Mouse (Mus musculus) forebrain, embryonic 16.5 days (tissue): ENCODE data around the gene Lmo4. TPM values are rescaled to one million over a fixed set of nuclear protein-coding genes. Genes with fewer than 3 reads are reported as not detected.

Experiments used
- ATAC-seq: fragments of 200-750 bp; cut with Nextera tagmentation; 2 replicates; pipeline ENCODE4 v1.8.0; 2017; ENCODE audit warnings: mild to moderate bottlenecking, moderate library complexity
- H3K27ac ChIP-seq: fragments of 300-500 bp; sonication (generic); 2 replicates; pipeline ENCODE4 v1.5.1; 2014; ENCODE audit warnings: low read length, control low read depth
- H3K27me3 ChIP-seq: fragments of 300-500 bp; sonication (generic); replicated peaks from 2 replicates; pipeline ENCODE4 v1.6.1; 2014; ENCODE audit warnings: low read length; ENCODE audit not compliant: control insufficient read depth, insufficient read depth
- H3K36me3 ChIP-seq: fragments of 300-500 bp; sonication (generic); 2 replicates; pipeline ENCODE4 v1.6.1; 2014; ENCODE audit not compliant: control insufficient read depth, insufficient read depth
- H3K4me1 ChIP-seq: fragments of 300-500 bp; sonication (generic); replicated peaks from 2 replicates; pipeline ENCODE4 v1.6.1; 2014; ENCODE audit warnings: low read length; ENCODE audit not compliant: control insufficient read depth, insufficient read depth
- H3K4me2 ChIP-seq: fragments of 300-500 bp; sonication (generic); 2 replicates; pipeline ENCODE4 v1.6.1; 2014; ENCODE audit warnings: mild to moderate bottlenecking, low read length, control low read depth
- H3K4me3 ChIP-seq: fragments of 300-500 bp; sonication (generic); replicated peaks from 2 replicates; pipeline ENCODE4 v1.5.1; 2014; ENCODE audit warnings: mild to moderate bottlenecking, low read length, control low read depth
- H3K9ac ChIP-seq: fragments of 300-500 bp; sonication (generic); replicated peaks from 2 replicates; pipeline ENCODE4 v1.6.1; 2014; ENCODE audit warnings: low read depth, low read length, control low read depth
- H3K9me3 ChIP-seq: fragments of 300-500 bp; sonication (generic); 2 replicates; pipeline ENCODE4 v1.6.1; 2016; ENCODE audit warnings: low read length; ENCODE audit not compliant: control insufficient read depth
- WGBS: fragments of 180-500 bp; shearing (Covaris S2); extraction: QIAGEN DNeasy Blood & Tissue Kit; methylation state at CpG from one replicate; pipeline ENCODE4 v1.1.7; 2014; 5-methylcytosine and 5-hydroxymethylcytosine counted together
- polyA plus RNA-seq: library from polyadenylated mRNA; unstranded; fragments of >200 nt; fragmentation: Nextera tagmentation; extraction: Ambion mirVana; gene quantifications from 2 replicates; pipeline ENCODE4 v1.2.1, GENCODE M21; 2015

Lmo4 gene
- polyA plus RNA-seq = 163 and 186 TPM in 2 replicates

DNA sequence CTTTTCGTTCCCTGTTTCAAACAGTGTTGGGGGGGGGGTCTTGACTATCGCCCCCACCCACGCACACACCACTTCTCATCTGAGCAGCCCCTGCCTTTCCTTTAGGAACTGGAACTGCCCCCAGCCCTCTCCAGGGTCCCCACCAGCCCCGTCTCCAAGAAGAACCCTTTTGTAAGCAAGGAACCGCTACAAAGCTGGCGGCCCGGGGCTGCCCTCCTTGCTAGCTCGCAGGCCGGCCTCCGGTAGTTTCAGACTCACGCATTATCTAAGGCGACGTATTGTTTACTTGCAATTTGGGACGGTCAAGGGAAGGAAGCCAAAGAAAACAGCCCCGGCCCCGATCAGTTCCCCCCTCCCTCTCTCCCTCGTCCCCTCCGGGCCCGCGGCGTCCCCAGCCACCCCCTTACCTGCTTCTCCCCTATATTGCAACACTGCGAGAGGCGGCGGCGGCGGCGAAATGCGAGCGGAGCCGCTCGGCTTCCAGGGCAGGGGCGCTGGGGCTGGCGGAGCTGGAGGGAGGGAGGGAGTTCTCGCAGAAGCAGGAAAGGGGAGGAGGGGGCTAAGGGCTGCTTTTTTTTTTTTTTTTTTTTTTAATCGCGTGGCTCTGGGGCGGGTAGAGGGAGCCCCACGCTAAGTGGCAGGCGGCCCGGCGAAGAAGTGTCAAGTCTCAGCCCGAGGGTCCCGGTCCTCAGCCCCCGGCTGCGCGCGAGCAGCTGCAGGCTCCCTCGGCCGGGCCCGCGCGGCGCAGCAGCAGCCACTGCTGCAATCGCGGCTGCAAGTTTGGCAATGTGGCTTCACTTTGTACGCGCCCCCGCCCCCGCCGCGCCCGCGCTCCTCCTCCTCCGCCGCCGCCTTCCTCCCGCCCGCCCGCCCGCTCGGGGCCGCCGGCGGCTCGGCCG is at the start of gene Lmo4:
TSS of gene Lmo4 (minus strand) at position 808 of the 899 bp plus-strand sequence.
- peaks cover 28% of the 10 kb centered on the region for H3K4me1 ChIP-seq

DNA sequence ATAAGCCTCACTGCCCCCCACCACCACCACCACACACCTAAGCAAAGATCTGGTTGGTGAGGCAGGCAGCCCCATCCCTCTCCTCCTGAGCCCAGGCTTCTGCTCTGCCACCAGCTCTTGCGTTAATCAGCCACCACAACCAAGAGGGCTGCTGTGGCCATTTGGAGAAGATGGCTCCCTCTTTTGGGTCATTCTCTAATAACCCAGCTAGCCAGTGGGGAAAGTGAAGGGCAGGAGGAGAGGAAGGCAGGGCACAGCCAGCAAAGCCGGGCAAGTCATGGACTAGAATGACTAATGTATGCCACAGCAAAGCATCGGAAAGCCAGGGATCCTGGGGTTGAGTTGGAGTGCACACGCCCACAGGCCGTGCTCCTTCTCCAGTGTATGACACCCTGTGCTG is 49.3 kb upstream of the Lmo4 start:
- Histone ChIP-seq H3K27me3 (no peaks in the 10 kb centered on the region), H3K27ac (no peak overlapping the region), H3K9me3 (no peaks in the 10 kb centered on the region), H3K4me1 (peaks cover 10% of the 10 kb centered on the region; the same call in 1 of the 2 replicates), H3K36me3 (no peaks in the 10 kb centered on the region), H3K9ac (no peak overlapping the region), H3K4me2 (no peak overlapping the region), H3K4me3 (no peak overlapping the region)
- 90% methylated on average over 5 of the region's 5 CpGs for WGBS
- no peak for ATAC-seq

More for the DNA sequence above, at the start of gene Lmo4:
- peak within 1 kb of the TSS; percentile 83 for H3K4me3 ChIP-seq
- peak within 1 kb of the TSS; percentile 98 for H3K27ac ChIP-seq
- H3K9ac ChIP-seq = peak within 1 kb of the TSS; percentile 96
- peaks cover 6% of the 10 kb centered on the region; the same call in 1 of the 2 replicates for H3K27me3 ChIP-seq
- H3K4me2 ChIP-seq = peak within 1 kb of the TSS; percentile 88
- under 1% methylated on average over 54 of the region's 76 CpGs for WGBS
- H3K9me3 ChIP-seq = no peaks in the 10 kb centered on the region
- no peaks in the 10 kb centered on the region for H3K36me3 ChIP-seq
- peak; percentile 81 for ATAC-seq

DNA sequence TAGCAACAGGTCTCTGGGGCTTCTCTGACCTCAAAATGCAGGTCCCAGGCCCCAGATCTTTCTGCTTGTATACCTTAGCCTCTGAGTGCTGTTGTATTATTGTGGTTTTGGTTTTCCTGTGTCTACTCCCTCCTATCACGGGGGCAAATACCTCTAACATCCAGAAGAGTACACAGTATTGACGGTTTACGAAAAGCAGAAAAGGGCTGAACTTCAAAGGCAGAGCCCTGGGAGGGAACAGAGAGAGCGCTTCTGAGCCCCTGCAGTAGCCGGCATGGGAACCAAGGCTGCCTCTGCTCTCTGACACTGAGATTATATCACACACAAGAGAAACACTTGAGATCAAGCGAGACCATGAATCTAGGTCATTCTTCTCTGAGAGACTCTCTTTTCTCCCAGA is 48.0 kb upstream of the Lmo4 start:
- 77% methylated on average over 6 of the region's 6 CpGs for WGBS
- Histone ChIP-seq H3K4me3 (no peak overlapping the region), H3K9ac (no peak overlapping the region), H3K4me1 (peaks cover 10% of the 10 kb centered on the region; the same call in 1 of the 2 replicates), H3K27me3 (no peaks in the 10 kb centered on the region), H3K36me3 (no peaks in the 10 kb centered on the region), H3K9me3 (no peaks in the 10 kb centered on the region), H3K4me2 (no peak overlapping the region), H3K27ac (no peak overlapping the region)
- no peak for ATAC-seq

DNA sequence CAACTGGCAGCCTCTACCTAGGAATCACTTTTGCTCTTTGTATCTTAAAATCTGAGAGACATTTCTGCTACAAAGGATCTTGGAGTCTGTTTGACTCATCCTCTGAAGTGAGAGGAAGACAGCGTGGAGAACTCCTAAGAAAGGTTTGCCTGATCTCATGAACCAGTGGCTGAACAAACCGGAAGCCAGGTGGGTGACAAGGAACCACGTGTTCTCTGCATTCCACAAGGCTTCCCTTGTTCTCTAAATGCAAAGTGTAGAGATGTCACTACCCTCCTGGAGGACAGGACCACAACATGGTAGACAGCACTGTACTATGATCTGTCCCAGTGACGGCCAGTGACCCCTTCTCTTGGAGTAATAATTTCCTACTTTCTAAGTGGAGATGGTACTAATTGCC is 47.1 kb upstream of the Lmo4 start:
- H3K36me3 ChIP-seq = no peaks in the 10 kb centered on the region
- no peak overlapping the region for H3K9ac ChIP-seq
- no peaks in the 10 kb centered on the region for H3K27me3 ChIP-seq
- WGBS = 87% methylated on average over 4 of the region's 4 CpGs
- H3K4me2 ChIP-seq = no peak overlapping the region
- H3K4me3 ChIP-seq = no peak overlapping the region
- H3K4me1 ChIP-seq = peaks cover 3% of the 10 kb centered on the region; the same call in 1 of the 2 replicates
- H3K27ac ChIP-seq = no peak overlapping the region
- H3K9me3 ChIP-seq = no peaks in the 10 kb centered on the region
- no peak for ATAC-seq

DNA sequence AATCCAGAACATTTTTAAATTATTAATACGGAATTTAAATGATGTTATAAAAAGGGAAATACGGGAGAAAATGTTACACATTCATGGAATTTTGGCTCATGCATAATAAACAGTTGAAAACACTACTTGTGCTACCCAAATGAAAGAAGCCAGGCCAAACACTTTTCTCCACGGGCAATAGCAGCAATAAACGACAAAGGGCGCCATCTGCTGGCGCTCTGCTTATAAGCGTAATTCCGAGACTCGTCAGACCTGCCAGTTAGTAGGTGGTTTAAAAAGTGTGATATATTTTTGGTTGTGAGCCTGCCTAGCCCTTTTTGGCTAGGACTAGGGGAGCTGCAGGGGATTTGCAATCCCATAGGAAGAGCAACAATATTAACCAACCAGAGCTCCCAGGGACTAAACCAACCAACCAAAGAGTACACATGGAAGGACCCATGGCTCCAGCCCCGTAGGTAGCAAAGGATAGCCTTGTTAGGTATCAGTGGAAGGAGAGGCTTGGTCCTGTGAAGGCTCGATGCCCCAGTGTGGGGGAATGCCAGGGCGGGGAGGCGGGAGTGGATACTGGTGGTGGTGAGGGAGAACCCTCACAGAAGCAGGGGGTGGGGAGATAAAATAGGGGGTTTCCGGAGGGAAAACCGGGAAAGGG is 37.1 kb upstream of the Lmo4 start:
- no peaks in the 10 kb centered on the region for H3K27me3 ChIP-seq
- H3K36me3 ChIP-seq = no peaks in the 10 kb centered on the region
- H3K9ac ChIP-seq = no peak overlapping the region
- 27% methylated on average over 15 of the region's 15 CpGs for WGBS
- no peak overlapping the region for H3K4me2 ChIP-seq
- no peak overlapping the region for H3K27ac ChIP-seq
- peak; percentile 75 for ATAC-seq
- no peak overlapping the region for H3K4me3 ChIP-seq
- H3K4me1 ChIP-seq = no peaks in the 10 kb centered on the region
- no peaks in the 10 kb centered on the region for H3K9me3 ChIP-seq

DNA sequence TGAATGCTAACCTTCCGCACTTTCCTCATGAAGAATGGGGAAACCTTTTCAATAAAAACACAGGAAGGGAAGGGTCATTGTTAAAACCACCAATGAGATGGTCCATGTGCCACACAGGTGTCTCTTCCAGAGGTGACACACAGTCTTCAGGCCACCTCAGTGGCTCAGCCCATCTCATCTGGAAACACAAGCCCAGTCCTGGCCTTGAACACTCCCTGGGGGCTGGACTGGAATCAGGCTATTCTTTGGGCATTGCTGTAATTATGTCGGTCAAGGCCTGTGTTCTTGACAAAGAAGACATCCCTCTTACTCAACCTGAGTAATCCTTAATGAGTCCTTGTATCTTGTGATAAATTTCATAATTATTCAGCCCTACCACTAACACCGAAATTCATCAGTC is 36.1 kb upstream of the Lmo4 start:
- no peak overlapping the region for H3K27ac ChIP-seq
- H3K4me1 ChIP-seq = no peaks in the 10 kb centered on the region
- no peak overlapping the region for H3K4me2 ChIP-seq
- H3K9me3 ChIP-seq = no peaks in the 10 kb centered on the region
- 54% methylated on average over 3 of the region's 3 CpGs for WGBS
- H3K9ac ChIP-seq = no peak overlapping the region
- no peaks in the 10 kb centered on the region for H3K36me3 ChIP-seq
- H3K27me3 ChIP-seq = no peaks in the 10 kb centered on the region
- 0 out of 2 replicates have a peak, but pooled peaks have one; percentile 34 for ATAC-seq
- no peak overlapping the region for H3K4me3 ChIP-seq

DNA sequence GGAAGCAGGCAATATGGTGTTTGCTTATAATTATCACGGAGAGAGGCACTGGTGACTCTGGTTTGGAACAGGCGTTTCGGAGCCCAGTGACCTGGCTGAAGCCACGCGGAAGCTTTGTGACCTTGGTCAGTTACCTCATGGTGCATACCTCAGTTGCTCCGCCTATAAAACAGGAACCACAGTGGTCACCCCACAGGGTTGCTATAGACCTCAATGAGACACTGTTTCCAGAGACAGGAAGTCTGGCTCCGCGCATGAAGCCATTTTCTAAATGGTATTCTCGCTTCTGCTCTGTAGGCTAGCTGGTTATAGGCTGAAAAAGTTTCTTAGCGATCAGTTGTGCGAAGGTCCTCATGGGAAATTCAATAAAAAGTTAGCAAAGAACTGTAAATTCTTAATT is 33.5 kb upstream of the Lmo4 start:
- no peaks in the 10 kb centered on the region for H3K27me3 ChIP-seq
- no peaks in the 10 kb centered on the region for H3K36me3 ChIP-seq
- whole genome bisulfite sequencing = 97% methylated on average over 11 of the region's 11 CpGs
- no peak for ATAC-seq
- H3K9me3 ChIP-seq = no peaks in the 10 kb centered on the region
- H3K4me2 ChIP-seq = no peak overlapping the region
- no peak overlapping the region for H3K4me3 ChIP-seq
- no peak overlapping the region for H3K27ac ChIP-seq
- no peak overlapping the region for H3K9ac ChIP-seq
- H3K4me1 ChIP-seq = no peaks in the 10 kb centered on the region

DNA sequence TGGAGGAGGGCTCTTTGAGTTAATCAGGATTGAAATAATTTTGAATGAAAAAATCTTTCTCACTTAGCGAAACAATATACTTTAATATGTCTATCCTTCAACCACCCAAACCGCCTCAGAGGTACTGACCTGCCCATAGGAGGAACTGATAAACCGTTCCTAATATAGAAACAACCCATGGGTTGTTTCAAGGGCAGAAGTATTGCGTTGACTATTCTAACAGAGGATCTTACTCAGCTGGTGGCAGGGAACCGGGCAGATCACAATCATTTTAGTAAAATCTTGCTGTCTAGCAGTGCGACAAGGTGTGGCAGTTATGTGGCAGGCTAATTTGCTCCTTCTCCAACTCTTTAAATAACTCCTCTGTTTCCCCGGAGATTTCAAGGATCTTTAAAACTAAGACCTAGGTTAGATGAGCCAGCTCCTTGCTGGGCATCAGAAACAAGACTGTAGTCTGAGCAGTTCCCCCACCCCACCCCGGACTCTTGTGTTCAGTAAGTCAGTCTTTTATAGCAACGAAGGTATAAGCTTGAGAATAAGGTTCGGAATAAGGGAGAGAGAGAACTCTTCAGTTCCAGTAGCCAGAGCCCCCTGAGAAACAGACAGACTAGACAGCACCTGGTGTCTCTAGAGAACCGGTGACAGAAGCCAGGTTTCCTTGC is 27.5 kb upstream of the Lmo4 start:
- Histone ChIP-seq H3K36me3 (no peaks in the 10 kb centered on the region), H3K9ac (no peak overlapping the region), H3K27me3 (no peaks in the 10 kb centered on the region), H3K27ac (no peak overlapping the region), H3K4me3 (no peak overlapping the region), H3K4me1 (no peaks in the 10 kb centered on the region), H3K4me2 (no peak overlapping the region), H3K9me3 (no peaks in the 10 kb centered on the region)
- ATAC-seq = no peak
- 87% methylated on average over 11 of the region's 11 CpGs for WGBS

DNA sequence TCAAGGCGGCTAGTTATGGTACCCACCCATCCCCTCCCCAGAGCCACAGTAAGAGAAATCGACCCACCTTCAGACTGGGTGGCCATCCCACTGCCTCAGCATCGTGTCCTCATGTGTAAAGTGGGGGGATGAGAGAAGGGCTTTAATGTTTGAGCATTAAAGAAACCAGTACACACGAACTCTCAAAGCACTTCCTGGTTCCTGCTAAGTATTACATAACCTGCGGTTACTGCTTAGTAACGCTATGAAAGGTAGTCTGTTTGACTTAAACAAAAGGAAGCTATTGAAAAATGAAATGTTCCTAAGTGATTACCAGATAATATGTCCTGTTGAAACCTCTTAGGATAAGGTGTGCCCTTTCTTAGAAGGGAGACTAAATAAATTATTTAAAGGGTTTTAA is 26.9 kb upstream of the Lmo4 start:
- Histone ChIP-seq H3K36me3 (no peaks in the 10 kb centered on the region), H3K4me1 (no peaks in the 10 kb centered on the region), H3K9ac (no peak overlapping the region), H3K9me3 (no peaks in the 10 kb centered on the region), H3K27ac (no peak overlapping the region), H3K27me3 (no peaks in the 10 kb centered on the region), H3K4me3 (no peak overlapping the region), H3K4me2 (no peak overlapping the region)
- 84% methylated on average over 6 of the region's 6 CpGs for WGBS
- ATAC-seq = no peak
